ENCODE assay signal across 8 mouse cellular contexts in the genomic region with DNA sequence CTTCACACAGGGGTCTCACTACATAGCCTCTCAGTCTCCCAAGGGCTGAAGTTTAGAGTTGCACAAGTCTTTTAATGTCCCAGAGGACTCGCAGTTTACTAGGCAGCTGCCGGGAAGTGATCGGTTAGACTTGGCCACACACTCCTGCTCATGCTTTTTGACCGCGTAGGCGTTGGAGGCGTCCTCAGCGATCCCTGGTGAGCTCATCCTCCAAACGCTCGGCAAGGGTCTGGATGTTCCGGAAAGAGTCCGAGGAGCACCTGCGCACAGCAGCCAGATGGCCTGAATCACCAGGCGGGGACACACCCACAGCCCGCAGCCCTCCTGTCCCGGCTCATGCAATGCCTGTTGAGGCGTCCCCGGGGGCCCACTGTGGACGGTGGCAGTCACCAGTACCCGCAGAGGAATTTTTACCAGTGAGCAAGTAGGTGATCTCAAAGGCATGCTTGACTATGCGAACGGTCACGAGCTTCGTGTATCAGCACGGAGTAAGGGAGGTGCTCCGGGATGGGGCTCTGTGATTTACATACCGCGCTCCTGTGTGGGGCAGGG. TPM values are rescaled to one million over a fixed set of nuclear protein-coding genes. Genes with fewer than 3 reads are reported as not detected.
DNase-seq lines count a peak whose midpoint lies in the region; ATAC-seq lines count a peak whose summit lies in the region.

No protein-coding gene starts in this region.

- 4% methylated on average over 28 of the region's 28 CpGs for WGBS in embryonic facial prominence, embryonic 12.5 days
- WGBS in heart, embryonic 12.5 days = 2% methylated on average over 28 of the region's 28 CpGs
- 1% methylated on average over 28 of the region's 28 CpGs for WGBS in kidney, embryonic 16.5 days

- no peaks in the 10 kb centered on the region for H3K27me3 ChIP-seq in embryonic facial prominence, embryonic 12.5 days
- H3K27me3 ChIP-seq in heart, embryonic 12.5 days (replicated peaks) = no peaks in the 10 kb centered on the region
- no peaks in the 10 kb centered on the region for H3K27me3 ChIP-seq in kidney, embryonic 16.5 days (ENCODE audit: insufficient read depth, low read length)

- no peaks in the 10 kb centered on the region for H3K36me3 ChIP-seq in embryonic facial prominence, embryonic 12.5 days
- H3K36me3 ChIP-seq in heart, embryonic 12.5 days = no peaks in the 10 kb centered on the region
- no peaks in the 10 kb centered on the region for H3K36me3 ChIP-seq in kidney, embryonic 16.5 days (ENCODE audit: insufficient read depth, low read length)

- H3K27ac ChIP-seq in embryonic facial prominence, embryonic 12.5 days = 0 out of 2 replicates have a peak overlapping the region, but pooled peaks have one; percentile 17
- H3K27ac ChIP-seq in heart, embryonic 12.5 days (ENCODE audit: poor library complexity, severe bottlenecking) = peak overlapping the region; percentile 66
- H3K27ac ChIP-seq in kidney, embryonic 16.5 days (ENCODE audit: low read length) = 0 out of 2 replicates have a peak overlapping the region, but pooled peaks have one; percentile 34

- no peak; the same call in 1 of the 2 replicates for ATAC-seq in embryonic facial prominence, embryonic 12.5 days (ENCODE audit: insufficient number of reproducible peaks, insufficient read depth, low FRiP score, low TSS enrichment)
- ATAC-seq in heart, embryonic 12.5 days (ENCODE audit: insufficient number of reproducible peaks, low FRiP score) = 0 out of 2 replicates have a peak, but pooled peaks have one; percentile 8
- 0 out of 2 replicates have a peak, but pooled peaks have one; percentile 5 for ATAC-seq in kidney, embryonic 16.5 days (ENCODE audit: low FRiP score, low TSS enrichment)

- no peaks in the 10 kb centered on the region for H3K9me3 ChIP-seq in embryonic facial prominence, embryonic 12.5 days
- no peaks in the 10 kb centered on the region for H3K9me3 ChIP-seq in heart, embryonic 12.5 days (replicated peaks)
- no peaks in the 10 kb centered on the region for H3K9me3 ChIP-seq in kidney, embryonic 16.5 days (ENCODE audit: low read length)

- peak; percentile 95 for DNase-seq in 3134 (ENCODE audit: extremely low read depth, insufficient read length, low spot score)
- peak; percentile 91 for DNase-seq in NIH3T3 (ENCODE audit: low read depth)
- peak; percentile 71 for DNase-seq in lung, postnatal 36 days
- DNase-seq in spleen, postnatal 10 days (ENCODE audit: low spot score in 2 of 2) = peak; percentile 46 to 51
- DNase-seq in frontal cortex, postnatal 14 days (ENCODE audit: low spot score in 2 of 2) = no peak

- peaks cover 29% of the 10 kb centered on the region for H3K4me1 ChIP-seq in embryonic facial prominence, embryonic 12.5 days
- peaks cover 38% of the 10 kb centered on the region for H3K4me1 ChIP-seq in heart, embryonic 12.5 days (replicated peaks)
- H3K4me1 ChIP-seq in kidney, embryonic 16.5 days (ENCODE audit: insufficient read depth, low read length) = peaks cover 25% of the 10 kb centered on the region

- peak overlapping the region; percentile 59 for H3K4me2 ChIP-seq in embryonic facial prominence, embryonic 12.5 days (replicated peaks)
- peak overlapping the region; percentile 68 for H3K4me2 ChIP-seq in heart, embryonic 12.5 days
- peak overlapping the region; percentile 66 for H3K4me2 ChIP-seq in kidney, embryonic 16.5 days (replicated peaks; ENCODE audit: low read depth, low read length)

- peak overlapping the region; percentile 19; the same call in 1 of the 2 replicates for H3K9ac ChIP-seq in embryonic facial prominence, embryonic 12.5 days
- peak overlapping the region; percentile 69 for H3K9ac ChIP-seq in heart, embryonic 12.5 days
- H3K9ac ChIP-seq in kidney, embryonic 16.5 days (replicated peaks; ENCODE audit: low read length) = peak overlapping the region; percentile 62

- peak overlapping the region; percentile 15 for H3K4me3 ChIP-seq in embryonic facial prominence, embryonic 12.5 days
- peak overlapping the region; percentile 37 for H3K4me3 ChIP-seq in heart, embryonic 12.5 days
- H3K4me3 ChIP-seq in kidney, embryonic 16.5 days (ENCODE audit: low read length) = peak overlapping the region; percentile 36

RNA-seq across cellular contexts. Expression of a gene that starts 7.3 kb away (rescaled TPM):
- 23.2 and 25.9 TPM in 2 replicates for polyA plus RNA-seq in embryonic facial prominence, embryonic 12.5 days (2016; fragmentation: Nextera tagmentation; extraction: Ambion mirVana)
- 14.7 and 18.0 TPM in 2 replicates for polyA plus RNA-seq in heart, embryonic 12.5 days (2016; fragmentation: Nextera tagmentation; extraction: Ambion mirVana)
- polyA plus RNA-seq in kidney, embryonic 16.5 days (2015; fragmentation: Nextera tagmentation; extraction: Ambion mirVana) = 27.3 and 27.5 TPM in 2 replicates

RNA-seq across cellular contexts. Expression of a gene that starts 14.6 kb away (rescaled TPM):
- 46.8 and 47.1 TPM in 2 replicates for polyA plus RNA-seq in embryonic facial prominence, embryonic 12.5 days (2016; fragmentation: Nextera tagmentation; extraction: Ambion mirVana)
- polyA plus RNA-seq in heart, embryonic 12.5 days (2016; fragmentation: Nextera tagmentation; extraction: Ambion mirVana) = 41.1 and 41.7 TPM in 2 replicates
- 60.5 and 67.2 TPM in 2 replicates for polyA plus RNA-seq in kidney, embryonic 16.5 days (2015; fragmentation: Nextera tagmentation; extraction: Ambion mirVana)

RNA-seq across cellular contexts. Expression of a gene that starts 25.8 kb away (rescaled TPM):
- not detected in 2 replicates for polyA plus RNA-seq in embryonic facial prominence, embryonic 12.5 days (2016; fragmentation: Nextera tagmentation; extraction: Ambion mirVana)
- 0.72 and 1.3 TPM in 2 replicates for polyA plus RNA-seq in heart, embryonic 12.5 days (2016; fragmentation: Nextera tagmentation; extraction: Ambion mirVana)
- 0.94 and 2.1 TPM in 2 replicates for polyA plus RNA-seq in kidney, embryonic 16.5 days (2015; fragmentation: Nextera tagmentation; extraction: Ambion mirVana)

Comparison
In these comparisons a context has a peak if more than half of its experiments do, and no peak if none do; other contexts are left out.
1. DNase-seq: peak in 3134 (single experiment), NIH3T3 (single experiment), lung, postnatal 36 days (single experiment) and spleen, postnatal 10 days (2 of 2); none in frontal cortex, postnatal 14 days (0 of 2).
2. H3K9ac ChIP-seq: peak in every context shown above with its lines; median percentile 69 in heart, embryonic 12.5 days; 62 in kidney, embryonic 16.5 days; 19 in embryonic facial prominence, embryonic 12.5 days.
3. Peak in every context shown above with its lines, with median percentiles within 50 percentile points of each other: H3K27ac ChIP-seq, H3K4me2 ChIP-seq and H3K4me3 ChIP-seq.